Mouse (Mus musculus): ENCODE measurements around the gene Gm14226.
"Not testable (repeated sequence)": the region's sequence is repeated elsewhere in the genome, so short reads cannot be mapped to it uniquely, and the experiment has no call there.

The Gm14226 gene

GRCm38 (mm10) chr2:155047452-155048178 lies 29.5 kb downstream of the Gm14226 start:
- DNase-seq (ENCODE audit: low spot score in 2 of 2): no peak

- no peak for DNase-seq (ENCODE audit: low spot score in 2 of 2)
Measured at GRCm38 (mm10) chr2:155050108-155050503, 32.0 kb downstream of the Gm14226 start.

GRCm38 (mm10) chr2:155050504-155051236 lies 32.6 kb downstream of the Gm14226 start:
- peak; percentile 91 to 97 for DNase-seq (ENCODE audit: low spot score in 2 of 2)

GRCm38 (mm10) chr2:155051622-155052351 lies 33.7 kb downstream of the Gm14226 start:
- no peak for DNase-seq (ENCODE audit: low spot score in 2 of 2)

GRCm38 (mm10) chr2:155052681-155053080 lies 34.6 kb downstream of the Gm14226 start:
- DNase-seq (ENCODE audit: low spot score in 2 of 2): no peak

GRCm38 (mm10) chr2:155053512-155053911 lies 35.4 kb downstream of the Gm14226 start:
- DNase-seq (ENCODE audit: low spot score in 2 of 2): not testable (repeated sequence)

GRCm38 (mm10) chr2:155054672-155055071 lies 36.6 kb downstream of the Gm14226 start:
- DNase-seq (ENCODE audit: low spot score in 2 of 2): no peak

GRCm38 (mm10) chr2:155056076-155056578 lies 38.1 kb downstream of the Gm14226 start:
- DNase-seq (ENCODE audit: low spot score in 2 of 2): no peak

GRCm38 (mm10) chr2:155057361-155057760 lies 39.3 kb downstream of the Gm14226 start:
- DNase-seq (ENCODE audit: low spot score in 2 of 2): no peak

GRCm38 (mm10) chr2:155071027-155071426 lies 53.0 kb downstream of the Gm14226 start:
- DNase-seq (ENCODE audit: low spot score in 2 of 2): no peak

- no peak for DNase-seq (ENCODE audit: low spot score in 2 of 2)
Measured at GRCm38 (mm10) chr2:155072353-155073145, 54.5 kb downstream of the Gm14226 start.

GRCm38 (mm10) chr2:155073347-155073746 lies 55.3 kb downstream of the Gm14226 start:
- no peak for DNase-seq (ENCODE audit: low spot score in 2 of 2)

GRCm38 (mm10) chr2:155073978-155074765 lies 56.1 kb downstream of the Gm14226 start, which contains the start of gene Ahcy:
Ahcy (minus strand) TSS chr2:155074497.
- DNase-seq (ENCODE audit: low spot score in 2 of 2): peak; percentile 74 to 90

- peak in 1 of 2 experiments; percentile 4 for DNase-seq (ENCODE audit: low spot score in 2 of 2)
Measured at GRCm38 (mm10) chr2:155074766-155075330, 56.8 kb downstream of the Gm14226 start.

- no peak for DNase-seq (ENCODE audit: low spot score in 2 of 2)
Measured at GRCm38 (mm10) chr2:155075649-155076048, 57.6 kb downstream of the Gm14226 start.
